ENCODE assay signal across 10 mouse cellular contexts in genomic region chr1:91802406-91803121, GRCm38 (mm10). TPM values are rescaled to one million over a fixed set of nuclear protein-coding genes. Genes with fewer than 3 reads are reported as not detected.
DNase-seq lines count a peak whose midpoint lies in the region; ATAC-seq lines count a peak whose summit lies in the region.
"Had no signal": no experiment of that assay in that cellular context is flagged by ENCODE, and none has a peak within 500 bp of the region (broad histone marks: within the 10 kb centered on the region; RNA-seq: fewer than 3 reads in every experiment).

No protein-coding gene starts in this region.

- peak overlapping the region; percentile 59 for H3K4me3 ChIP-seq in heart, embryonic 11.5 days (ENCODE audit: low read depth, low read length)
- H3K4me3 ChIP-seq in heart, embryonic 16.5 days (ENCODE audit: low read length), result peak overlapping the region; percentile 57
- peak overlapping the region; percentile 45 for H3K4me3 ChIP-seq in midbrain, embryonic 15.5 days

- peak overlapping the region; percentile 63 for H3K9ac ChIP-seq in heart, embryonic 11.5 days (ENCODE audit: low read depth, low read length)
- peak overlapping the region; percentile 20; the same call in 1 of the 2 replicates for H3K9ac ChIP-seq in heart, embryonic 16.5 days (ENCODE audit: low read length)
- H3K9ac ChIP-seq in midbrain, embryonic 15.5 days, result no peak overlapping the region; the same call in 1 of the 2 replicates

- H3K4me1 ChIP-seq in heart, embryonic 11.5 days (ENCODE audit: control insufficient read depth, insufficient read depth, low read length), result peaks cover 11% of the 10 kb centered on the region; the same call in 1 of the 2 replicates
- peaks cover 6% of the 10 kb centered on the region; the same call in 1 of the 2 replicates for H3K4me1 ChIP-seq in heart, embryonic 16.5 days (ENCODE audit: control insufficient read depth, insufficient read depth, low read length)
- peaks cover 27% of the 10 kb centered on the region for H3K4me1 ChIP-seq in midbrain, embryonic 15.5 days

- H3K9me3 ChIP-seq in heart, embryonic 11.5 days (replicated peaks; ENCODE audit: control insufficient read depth, low read length), result no peaks in the 10 kb centered on the region
- no peaks in the 10 kb centered on the region for H3K9me3 ChIP-seq in heart, embryonic 16.5 days (replicated peaks; ENCODE audit: control insufficient read depth, low read length)
- no peaks in the 10 kb centered on the region for H3K9me3 ChIP-seq in midbrain, embryonic 15.5 days
- H3K9me3 ChIP-seq: megakaryocyte, embryonic 14.5 days had no signal

- H3K27me3 ChIP-seq in heart, embryonic 11.5 days (ENCODE audit: control insufficient read depth, insufficient read depth, low read length), result peaks cover 44% of the 10 kb centered on the region
- peaks cover 52% of the 10 kb centered on the region for H3K27me3 ChIP-seq in heart, embryonic 16.5 days (ENCODE audit: control insufficient read depth, insufficient read depth, low read length)
- peaks cover 56% of the 10 kb centered on the region for H3K27me3 ChIP-seq in midbrain, embryonic 15.5 days (replicated peaks)

- no peak overlapping the region for H3K27ac ChIP-seq in heart, embryonic 11.5 days (ENCODE audit: low read depth, low read length)
- no peak overlapping the region for H3K27ac ChIP-seq in heart, embryonic 16.5 days (ENCODE audit: low read length)
- H3K27ac ChIP-seq in midbrain, embryonic 15.5 days, result no peak overlapping the region

- WGBS in heart, embryonic 11.5 days (ENCODE audit: insufficient replicate concordance), result 8% methylated on average over 30 of the region's 30 CpGs
- 10% methylated on average over 30 of the region's 30 CpGs for WGBS in heart, embryonic 16.5 days
- 9% methylated on average over 30 of the region's 30 CpGs for WGBS in midbrain, embryonic 15.5 days

- ATAC-seq in heart, embryonic 11.5 days (replicated peaks; ENCODE audit: insufficient number of reproducible peaks, low FRiP score, low TSS enrichment), result no peak
- no peak for ATAC-seq in heart, embryonic 16.5 days (replicated peaks; ENCODE audit: extremely low read depth, insufficient read depth, low FRiP score)
- 0 out of 2 replicates have a peak, but pooled peaks have one; percentile 58 for ATAC-seq in midbrain, embryonic 15.5 days (replicated peaks)
- ATAC-seq in monocyte, adult 5-6 weeks (replicated peaks; ENCODE audit: insufficient number of reproducible peaks, low FRiP score, low TSS enrichment, poor library complexity, severe bottlenecking), result no peak

- no peak for DNase-seq in heart, postnatal 4 days
- peak; percentile 68 for DNase-seq in NIH3T3 (ENCODE audit: low read depth)
- no peak for DNase-seq in frontal cortex, postnatal 36 days (ENCODE audit: low spot score in 2 of 2)
- no peak for DNase-seq in urinary bladder, postnatal 36 days (ENCODE audit: low spot score in 2 of 2)

- H3K36me3 ChIP-seq in heart, embryonic 11.5 days (ENCODE audit: control insufficient read depth, insufficient read depth, low read length), result no peaks in the 10 kb centered on the region
- no peaks in the 10 kb centered on the region for H3K36me3 ChIP-seq in heart, embryonic 16.5 days (ENCODE audit: control insufficient read depth, insufficient read depth)
- no peaks in the 10 kb centered on the region for H3K36me3 ChIP-seq in midbrain, embryonic 15.5 days (replicated peaks)

- peak overlapping the region; percentile 98 for H3K4me2 ChIP-seq in heart, embryonic 11.5 days
- H3K4me2 ChIP-seq in heart, embryonic 16.5 days (ENCODE audit: low read depth, low read length), result peak overlapping the region; percentile 86
- H3K4me2 ChIP-seq in midbrain, embryonic 15.5 days, result peak overlapping the region; percentile 92

RNA-seq across cellular contexts. Expression of gene Twist2, which starts 1.3 kb away (rescaled TPM):
- 5.2 and 6.5 TPM in 2 replicates for polyA plus RNA-seq in heart, embryonic 11.5 days (2014; fragmentation: Nextera tagmentation; extraction: Ambion mirVana)
- total RNA-seq in heart, postnatal 4 days (2021), result 1 to 10 TPM; 3.7 to 4.1 TPM
- 2.1 and 2.6 TPM in 2 replicates for polyA plus RNA-seq in heart, embryonic 16.5 days (2015; fragmentation: Nextera tagmentation; extraction: Ambion mirVana)
- polyA plus RNA-seq in midbrain, embryonic 15.5 days (2015; fragmentation: Nextera tagmentation; extraction: Ambion mirVana), result 2.1 and 2.4 TPM in 2 replicates
- not detected in 3 replicates for total RNA-seq in monocyte, adult 5-6 weeks (2017)
- total RNA-seq: CH12.LX had no signal
